Mouse (Mus musculus) megakaryocyte-erythroid progenitor cell, adult 5-6 weeks (primary cell): ENCODE results near the gene Fam214b. TPM values are rescaled to one million over a fixed set of nuclear protein-coding genes. Genes with fewer than 3 reads are reported as not detected.

Source experiments
- ATAC-seq: replicated peaks from 2 replicates; pipeline ENCODE4 v1.8.0; 2016; ENCODE audit warnings: mild to moderate bottlenecking, inconsistent platforms; ENCODE audit not compliant: severe bottlenecking, poor library complexity, low FRiP score, low TSS enrichment
- total RNA-seq, 2 experiments: library from RNA; stranded (forward) in 1 of 2; stranded (reverse) in 1 of 2; fragments of 200-1000, 215-1000 nt in 1 of 2; fragments of >200 nt in 1 of 2; fragmentation: Nextera tagmentation in 1 of 2; gene quantifications; 2 replicates each; pipeline ENCODE4 v1.2.3; 2014 to 2017

The Fam214b gene
- total RNA-seq, 2 experiments from 2014 or later = 1.0 to 2.5 TPM

DNA sequence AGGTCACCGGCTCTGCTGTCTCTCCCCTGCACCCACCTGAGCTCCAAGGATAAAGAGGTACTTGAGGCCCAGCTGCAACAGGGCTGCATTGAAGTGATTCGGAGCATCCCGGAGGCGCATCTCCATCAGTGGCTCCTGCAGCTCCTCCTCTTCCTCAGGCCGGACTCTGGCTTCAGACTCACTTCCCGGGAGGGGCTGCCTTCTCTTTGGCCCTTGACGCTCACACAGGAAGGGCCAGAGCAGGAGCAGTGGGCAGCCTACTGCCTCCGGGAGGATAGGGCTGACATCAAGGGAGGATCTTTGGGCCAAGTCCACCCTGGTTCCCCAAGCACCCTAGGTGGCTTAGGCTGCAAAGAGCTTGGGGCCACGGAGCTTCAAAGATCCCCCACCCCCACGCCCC, 26.8 kb downstream of the Fam214b start:
- ATAC-seq = no peak

DNA sequence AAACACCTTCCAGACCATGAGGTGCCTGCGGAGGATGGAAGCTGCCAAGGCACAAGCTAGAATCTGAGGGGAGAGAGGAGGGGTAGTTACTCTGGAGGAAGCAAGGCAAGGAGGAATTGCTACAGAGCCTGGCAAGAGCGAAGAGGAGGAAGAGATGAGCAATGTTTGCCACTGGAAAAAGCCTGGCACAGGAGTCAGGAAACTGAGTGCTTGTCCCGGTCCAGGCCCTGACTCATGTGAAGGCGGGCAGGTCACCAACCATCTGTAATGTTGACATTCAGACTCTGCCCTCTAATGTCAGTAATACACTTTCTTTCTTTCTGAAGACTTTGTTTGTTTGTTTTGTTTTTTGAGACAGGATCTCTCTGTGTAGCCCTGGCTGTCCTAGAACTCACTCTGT, 27.9 kb downstream of the Fam214b start:
- no peak for ATAC-seq

DNA sequence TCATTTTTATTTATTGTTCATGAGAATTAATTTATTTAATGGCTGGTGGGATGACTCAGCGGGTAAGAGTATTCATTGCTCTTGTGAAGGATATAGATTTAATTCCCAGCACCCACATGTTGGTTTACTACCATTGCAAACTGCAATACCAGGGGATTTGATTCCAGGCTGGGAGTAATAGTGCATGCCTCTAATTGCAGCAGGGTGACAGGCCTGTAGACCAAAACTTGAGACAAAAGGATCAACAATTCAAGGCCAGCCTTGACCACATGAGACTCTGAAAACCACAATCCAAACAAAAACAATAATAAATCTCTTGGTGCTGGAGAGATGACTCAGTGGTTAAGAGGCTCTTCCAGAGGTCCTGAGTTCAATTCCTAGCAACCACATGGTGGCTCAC, 33.9 kb downstream of the Fam214b start:
- no peak for ATAC-seq

DNA sequence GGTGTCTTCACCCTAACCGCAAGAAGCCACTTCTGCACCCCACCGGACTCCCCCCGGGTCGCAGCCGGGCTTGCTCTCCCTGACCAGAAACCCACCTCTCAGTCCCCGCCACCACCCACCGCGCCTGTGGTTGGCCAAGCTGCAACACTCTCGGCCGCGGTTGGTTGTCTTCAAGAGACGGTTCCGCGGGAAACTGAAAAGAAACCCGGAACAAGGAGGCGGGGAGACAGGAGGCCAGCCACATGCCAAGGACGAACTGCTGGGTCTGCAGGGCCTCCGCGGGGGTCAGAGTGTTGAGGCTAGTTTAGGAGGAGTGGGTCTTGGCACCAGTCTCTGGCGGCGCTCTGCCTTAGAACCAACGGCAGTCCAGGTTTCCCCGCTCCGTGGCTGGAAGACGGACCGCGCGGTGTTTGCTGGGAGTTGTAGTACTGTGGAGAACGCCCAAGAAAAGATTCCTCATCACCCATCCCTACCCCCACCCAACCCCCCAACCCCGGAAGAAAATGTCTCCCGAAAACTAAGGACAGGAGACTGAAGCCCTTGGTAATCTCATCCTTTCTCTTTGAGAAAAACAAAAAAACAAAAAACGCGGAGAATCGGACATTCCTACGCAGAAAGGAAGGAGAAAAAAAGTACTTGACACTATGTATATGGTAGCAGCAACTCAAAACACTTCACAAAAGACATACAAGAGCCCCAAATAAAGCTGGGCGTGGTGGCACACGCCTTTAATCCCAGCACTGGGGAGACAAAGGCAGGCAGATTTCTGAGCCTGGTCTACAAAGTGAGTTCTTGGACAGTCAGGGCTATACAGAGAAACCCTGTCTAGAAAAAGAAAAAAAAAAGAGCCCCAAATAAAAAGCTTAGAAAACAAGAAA, 35.6 kb downstream of the Fam214b start, which contains the start of gene Fancg:
TSS of gene Fancg (minus strand) at position 346 of the 878 bp plus-strand sequence.
- peak; percentile 89 for ATAC-seq

DNA sequence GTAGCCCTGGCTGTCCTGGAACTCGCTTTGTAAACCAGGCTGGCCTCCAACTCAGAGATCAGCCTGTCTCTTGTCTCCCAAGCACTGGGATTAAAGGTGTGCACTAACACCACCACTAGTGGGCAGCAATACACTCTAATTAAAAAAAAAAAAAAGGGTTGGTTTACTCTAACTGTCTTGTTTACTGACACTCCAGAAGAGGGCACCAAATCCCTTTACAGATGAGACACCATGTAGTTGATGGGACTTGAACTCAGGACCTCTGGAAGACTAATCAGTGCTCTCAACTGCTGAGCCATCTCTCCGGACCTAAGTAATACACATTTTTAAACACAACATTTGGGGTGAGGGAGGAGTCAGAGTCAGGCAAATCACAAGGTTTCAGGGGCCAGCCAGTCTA, 40.3 kb downstream of the Fam214b start:
- peak; percentile 56; the same call in 1 of the 2 replicates for ATAC-seq

DNA sequence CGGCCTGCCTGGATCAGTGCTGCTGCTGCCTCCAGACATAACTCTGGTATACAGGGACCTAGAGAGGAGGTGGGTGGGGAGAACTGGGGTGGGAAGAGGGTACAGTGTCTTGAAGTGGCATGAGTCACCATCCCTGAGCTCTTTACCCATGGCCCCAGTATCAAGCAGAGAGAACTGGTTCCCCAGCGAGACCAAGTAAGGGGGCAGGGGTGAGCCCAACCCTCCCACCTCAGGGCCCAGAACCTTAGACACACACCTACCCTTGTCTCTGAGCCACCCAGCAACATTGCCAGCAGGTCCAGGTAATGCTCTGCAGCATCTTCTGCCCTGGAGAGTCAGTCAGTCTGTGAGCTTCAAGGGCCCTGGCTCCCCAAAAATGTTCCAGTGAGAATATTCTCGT, 41.1 kb downstream of the Fam214b start:
- ATAC-seq = no peak

DNA sequence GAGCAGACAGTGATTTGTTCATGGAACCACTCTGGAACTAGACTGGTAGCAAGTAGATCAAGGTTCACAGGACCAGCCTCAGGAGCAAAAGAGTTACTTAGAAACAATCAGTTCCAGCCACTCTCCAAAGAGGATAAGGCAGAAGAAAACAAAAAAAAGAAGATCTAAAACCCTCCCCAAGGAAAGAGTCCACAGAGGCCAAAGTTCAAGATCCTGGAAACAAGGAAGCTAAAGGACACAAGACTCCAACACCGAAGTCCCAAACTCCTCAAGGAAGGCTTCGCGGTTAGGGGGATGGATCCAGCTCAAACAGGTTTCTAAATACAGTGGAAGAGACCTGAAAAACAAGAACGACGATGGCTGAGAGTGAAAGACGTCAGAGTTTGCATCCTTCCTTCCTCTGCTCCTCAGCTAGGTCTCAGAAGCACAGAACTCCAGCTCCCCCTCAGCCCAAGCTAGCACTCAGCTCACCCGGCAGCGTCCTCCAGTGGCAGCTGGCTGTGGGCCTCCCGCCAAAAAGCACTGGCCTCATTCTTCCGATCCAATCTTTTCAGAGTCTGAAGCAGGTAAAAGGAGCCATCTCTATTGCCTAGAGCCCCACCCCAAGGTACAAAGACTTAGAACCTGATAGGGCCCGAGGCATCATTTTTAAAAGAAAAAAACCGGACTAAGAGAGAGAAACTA, 43.1 kb downstream of the Fam214b start:
- ATAC-seq = no peak

DNA sequence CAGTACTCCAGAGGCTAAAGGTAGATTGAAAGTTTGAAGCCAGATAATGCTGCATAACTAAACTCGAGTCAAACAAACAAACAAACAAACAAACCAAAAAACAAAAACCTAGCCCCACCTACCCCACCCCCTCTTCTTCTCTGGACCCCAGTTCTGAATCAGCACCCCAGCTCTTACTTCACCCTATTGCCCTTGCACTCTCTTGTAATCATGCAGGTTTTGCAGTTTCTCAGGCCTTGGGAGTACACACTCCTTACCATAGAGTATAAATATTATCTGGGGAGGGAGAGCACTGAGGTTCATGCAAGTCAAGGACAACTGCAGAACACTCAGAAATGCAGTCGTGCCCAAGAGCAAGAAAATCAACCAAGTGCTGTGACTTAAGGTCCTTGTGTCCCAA, 44.7 kb downstream of the Fam214b start:
- ATAC-seq = no peak

DNA sequence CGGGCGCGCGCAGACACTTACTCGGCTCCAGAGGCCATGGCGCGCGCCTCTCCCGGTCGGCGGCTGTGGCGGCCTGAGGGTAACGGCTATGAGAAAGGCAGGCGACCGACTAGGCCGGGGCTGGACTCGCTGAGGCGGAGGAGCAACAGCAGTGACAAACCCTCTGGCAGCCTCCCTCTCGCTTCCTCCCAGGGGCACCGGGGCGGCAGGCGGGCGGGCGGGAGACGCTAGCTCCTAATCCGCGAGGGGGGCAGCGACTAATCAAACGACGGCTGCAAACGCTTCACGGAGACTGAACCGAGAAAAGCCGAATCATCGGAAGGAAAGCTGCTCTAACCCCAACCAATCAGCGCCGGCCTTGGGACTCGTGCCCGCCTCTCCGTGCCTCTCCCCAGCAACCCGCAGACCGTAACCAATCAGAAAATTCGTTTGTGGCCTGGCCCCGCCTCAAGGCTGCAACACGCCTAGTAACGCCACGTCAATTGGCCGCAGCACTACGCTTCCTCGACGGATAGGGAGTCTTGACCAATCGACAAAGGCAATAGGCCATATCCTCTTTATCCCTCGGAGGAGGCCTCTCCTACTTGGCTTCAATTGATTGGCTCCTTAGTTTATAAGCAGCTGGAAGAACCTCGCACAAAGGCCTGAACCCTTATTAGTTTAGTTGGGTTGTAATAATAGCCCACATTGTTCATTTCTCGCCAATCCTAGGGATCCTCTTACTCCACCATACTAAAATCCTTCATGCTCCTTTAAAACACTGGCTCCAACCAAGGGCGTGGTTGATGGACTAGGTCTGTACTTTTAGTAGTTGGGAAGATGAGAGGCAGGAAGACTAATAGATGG, 45.7 kb downstream of the Fam214b start, which contains the start of gene Vcp:
TSS of gene Vcp (minus strand) at position 367 of the 846 bp plus-strand sequence.
- ATAC-seq = peak; percentile 97

DNA sequence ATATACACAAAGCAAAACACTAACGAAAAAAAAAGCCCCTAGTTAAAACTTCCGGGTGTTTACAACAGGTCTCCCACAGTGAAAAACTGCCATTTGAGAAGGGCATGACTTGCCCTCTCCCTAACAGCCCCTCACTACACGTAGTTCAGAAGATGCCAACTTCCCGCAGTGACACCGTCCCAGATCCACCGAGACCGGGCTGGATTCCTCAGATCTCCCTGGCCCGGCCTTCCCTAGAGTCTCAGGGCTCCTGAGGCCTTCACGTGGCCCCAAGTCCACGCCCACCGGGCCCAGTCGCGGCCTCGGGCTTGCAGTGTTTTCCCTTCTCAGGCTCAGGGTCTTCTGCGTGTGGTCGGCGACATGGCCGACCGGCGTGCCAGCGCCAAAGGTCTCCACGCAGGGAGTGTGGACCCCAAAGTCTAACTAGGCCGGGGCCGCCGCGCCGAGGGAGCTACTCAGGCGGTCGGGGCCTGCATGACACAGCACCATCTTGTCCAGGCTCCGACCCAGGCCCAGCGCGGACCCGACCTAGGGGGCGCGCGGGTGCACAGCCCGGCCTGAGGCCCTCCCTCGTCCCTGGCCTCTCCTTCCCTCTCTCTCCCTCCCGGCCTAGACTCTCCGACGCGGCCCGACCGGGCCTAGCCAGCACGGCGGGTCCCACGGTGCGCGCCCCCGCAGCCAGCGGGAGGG, 46.4 kb downstream of the Fam214b start:
- ATAC-seq = peak; percentile 64

DNA sequence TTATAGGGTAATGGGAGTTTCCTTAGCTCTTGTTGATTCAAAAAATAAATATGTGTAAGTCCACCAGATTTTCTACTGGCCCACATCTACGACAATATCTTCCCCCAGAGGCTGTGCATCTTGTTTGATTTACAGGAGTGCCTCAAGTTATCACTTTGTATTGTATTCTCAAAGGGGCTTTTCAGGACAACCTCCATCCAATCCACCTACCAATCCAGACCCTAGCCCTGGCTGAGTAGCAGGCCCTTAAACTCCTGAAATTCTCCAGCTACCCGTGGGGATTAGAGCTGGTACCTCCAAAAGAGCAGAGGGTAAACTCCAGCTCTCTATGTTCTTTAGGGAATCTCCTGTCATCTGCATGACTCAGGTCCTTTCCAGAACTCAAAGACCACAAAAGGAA, 48.0 kb downstream of the Fam214b start:
- ATAC-seq = no peak

DNA sequence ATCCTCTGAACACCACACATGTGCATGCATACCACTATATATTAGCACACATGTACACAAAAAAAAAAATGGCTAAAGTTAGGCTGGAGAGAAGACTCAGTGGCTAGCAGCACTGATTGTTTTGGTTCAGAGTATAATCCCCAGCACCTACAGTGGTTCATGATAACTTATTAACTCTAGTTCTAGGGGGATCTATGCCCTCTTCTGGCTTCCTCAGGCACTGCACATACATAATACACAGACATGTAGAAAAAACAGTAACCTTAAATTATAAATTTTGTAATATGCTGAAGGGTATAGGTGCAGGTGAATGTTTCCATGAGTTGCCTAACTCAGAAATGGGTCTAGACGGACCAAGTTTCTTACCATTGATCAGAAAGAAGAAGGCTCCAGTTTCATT, 57.7 kb downstream of the Fam214b start:
- peak; percentile 61; the same call in 1 of the 2 replicates for ATAC-seq

Other genes with a start within 250 kb of the Fam214b start
- 0.94 TPM in 1 of 2 replicates, not detected in the other for gene Fam205a1, start 192.3 kb downstream of the Fam214b start, total RNA-seq (2014; fragmentation: Nextera tagmentation)
- gene Fam205a1, start 192.3 kb downstream of the Fam214b start, total RNA-seq (2017) = not detected in 2 replicates
- gene Gm12394, start 189.4 kb downstream of the Fam214b start, total RNA-seq (2014; fragmentation: Nextera tagmentation) = not detected in 2 replicates
- not detected in 2 replicates for gene Gm12394, start 189.4 kb downstream of the Fam214b start, total RNA-seq (2017)
- not detected in 2 replicates for gene Fam205c, start 172.0 kb downstream of the Fam214b start, total RNA-seq (2014; fragmentation: Nextera tagmentation)
- not detected in 2 replicates for gene Fam205c, start 172.0 kb downstream of the Fam214b start, total RNA-seq (2017)
- not detected in 2 replicates for gene Phf24, start 129.6 kb downstream of the Fam214b start, total RNA-seq (2014; fragmentation: Nextera tagmentation)
- 0.08 TPM in 1 of 2 replicates, not detected in the other for gene Phf24, start 129.6 kb downstream of the Fam214b start, total RNA-seq (2017)
- 0.87 and 2.2 TPM in 2 replicates for gene Dnajb5, start 96.4 kb downstream of the Fam214b start, total RNA-seq (2014; fragmentation: Nextera tagmentation)
- gene Dnajb5, start 96.4 kb downstream of the Fam214b start, total RNA-seq (2017) = 0.09 TPM in 1 of 2 replicates, not detected in the other
- gene 1700022I11Rik, start 76.6 kb downstream of the Fam214b start, total RNA-seq (2014; fragmentation: Nextera tagmentation) = not detected in 2 replicates
- gene 1700022I11Rik, start 76.6 kb downstream of the Fam214b start, total RNA-seq (2017) = 1.3 and 3.4 TPM in 2 replicates
- 186 and 244 TPM in 2 replicates for gene Vcp, start 45.7 kb downstream of the Fam214b start, total RNA-seq (2014; fragmentation: Nextera tagmentation)
- gene Vcp, start 45.7 kb downstream of the Fam214b start, total RNA-seq (2017) = 269 and 346 TPM in 2 replicates
- gene Fancg, start 35.7 kb downstream of the Fam214b start, total RNA-seq (2014; fragmentation: Nextera tagmentation) = 24.2 and 35.5 TPM in 2 replicates
- 8.3 and 8.5 TPM in 2 replicates for gene Fancg, start 35.7 kb downstream of the Fam214b start, total RNA-seq (2017)
- 14.7 and 20.3 TPM in 2 replicates for gene Pigo, start 20.4 kb downstream of the Fam214b start, total RNA-seq (2014; fragmentation: Nextera tagmentation)
- gene Pigo, start 20.4 kb downstream of the Fam214b start, total RNA-seq (2017) = 8.3 and 11.0 TPM in 2 replicates
- gene Stoml2, start 14.5 kb downstream of the Fam214b start, total RNA-seq (2014; fragmentation: Nextera tagmentation) = 207 and 223 TPM in 2 replicates
- 190 and 198 TPM in 2 replicates for gene Stoml2, start 14.5 kb downstream of the Fam214b start, total RNA-seq (2017)
- 2.5 and 2.9 TPM in 2 replicates for gene Unc13b, start 12.7 kb upstream of the Fam214b start, total RNA-seq (2014; fragmentation: Nextera tagmentation)
- 0.52 and 3.2 TPM in 2 replicates for gene Unc13b, start 12.7 kb upstream of the Fam214b start, total RNA-seq (2017)
- gene Atp8b5, start 220.9 kb upstream of the Fam214b start, total RNA-seq (2014; fragmentation: Nextera tagmentation) = 0.07 and 0.68 TPM in 2 replicates
- gene Atp8b5, start 220.9 kb upstream of the Fam214b start, total RNA-seq (2017) = 0.66 and 0.69 TPM in 2 replicates